Mouse (Mus musculus): ENCODE measurements at regions not wholly inside any gene's neighbourhood (a gene's known extent, or its start where the extent isn't known, plus 50 kb on each side); places are given as distances from the start of the nearest gene placed in this dataset.

DNA sequence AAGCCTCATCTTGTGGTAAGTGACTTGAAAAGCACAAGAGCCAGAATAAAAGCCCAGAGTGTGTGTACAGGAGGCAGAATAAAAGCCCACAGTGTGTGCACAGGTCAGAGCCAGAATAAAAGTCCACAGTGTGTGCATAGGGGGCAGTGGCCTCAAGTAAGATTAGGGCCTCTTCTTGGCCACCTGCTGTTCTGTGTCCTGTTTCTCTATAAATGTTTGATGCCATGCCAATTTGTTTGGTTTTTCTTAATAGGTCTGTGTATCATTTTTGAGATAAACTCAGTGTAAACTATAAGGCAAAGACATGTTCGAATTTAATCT is 148.5 kb upstream of the Cdkn2b start:
- TF ChIP-seq POLR2A (IDR thresholded peaks at IDR 0.05; ENCODE audit: borderline replicate concordance, extremely low read depth, low read depth, low read length) (no peak), CTCF (IDR thresholded peaks at IDR 0.05; ENCODE audit: insufficient read depth, low read length) (no peak)
